Mouse (Mus musculus) spleen, postnatal 4 days (tissue): ENCODE measurements around the gene Nat8f3.
"Not testable (repeated sequence)": the region's sequence is repeated elsewhere in the genome, so short reads cannot be mapped to it uniquely, and the experiment has no call there.

ENCODE experiments used
- DNase-seq, 2 experiments: peaks; one replicate each; pipeline ENCODE4 v3.0.0; 2022; ENCODE audit warnings: low spot score in 2 of 2

Gene Nat8f3

DNA sequence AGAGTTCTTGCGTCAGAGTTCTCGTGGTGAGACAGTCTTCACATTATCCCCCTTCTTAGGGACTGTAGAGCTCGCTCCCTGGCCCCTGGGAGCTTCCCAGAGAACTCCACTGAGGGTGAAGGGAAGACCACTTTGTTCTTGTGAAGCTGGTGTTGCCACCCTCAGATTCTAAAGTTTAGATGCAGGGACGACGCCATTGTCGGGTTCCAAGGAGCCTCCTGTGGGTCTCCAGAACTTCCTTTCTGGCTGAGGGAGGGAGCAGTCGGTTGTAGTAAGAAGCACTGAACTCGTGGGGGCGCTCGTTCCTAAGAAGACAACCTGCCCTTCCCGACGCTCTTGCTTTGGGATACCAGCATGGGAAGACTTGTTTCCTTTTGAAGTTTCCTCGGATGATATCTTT is at the start of gene Nat8f3:
Gene Nat8f3, minus strand, starts transcription at position 223 of the 400 bp plus-strand sequence.
- not testable (repeated sequence) for DNase-seq

DNA sequence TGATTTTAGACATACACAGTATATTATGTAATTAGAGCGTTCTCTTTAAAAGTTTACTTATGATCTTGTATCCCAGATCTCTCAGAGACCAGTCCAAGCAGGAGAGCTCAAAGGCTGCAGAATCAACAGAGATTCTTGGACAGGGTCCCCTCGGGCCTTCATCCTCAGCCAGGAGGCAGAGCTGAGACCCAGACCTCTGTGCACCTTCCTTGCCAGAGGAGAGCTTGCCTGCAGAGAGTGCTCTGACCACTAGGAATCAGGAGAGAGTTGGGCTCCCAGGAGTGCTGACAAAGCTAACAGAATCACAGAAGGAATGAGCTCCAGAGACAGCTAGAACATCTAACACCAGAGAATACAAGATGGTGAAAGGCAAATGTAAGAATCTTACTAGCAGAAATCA is 47.8 kb upstream of the Nat8f3 start:
- no peak for DNase-seq

DNA sequence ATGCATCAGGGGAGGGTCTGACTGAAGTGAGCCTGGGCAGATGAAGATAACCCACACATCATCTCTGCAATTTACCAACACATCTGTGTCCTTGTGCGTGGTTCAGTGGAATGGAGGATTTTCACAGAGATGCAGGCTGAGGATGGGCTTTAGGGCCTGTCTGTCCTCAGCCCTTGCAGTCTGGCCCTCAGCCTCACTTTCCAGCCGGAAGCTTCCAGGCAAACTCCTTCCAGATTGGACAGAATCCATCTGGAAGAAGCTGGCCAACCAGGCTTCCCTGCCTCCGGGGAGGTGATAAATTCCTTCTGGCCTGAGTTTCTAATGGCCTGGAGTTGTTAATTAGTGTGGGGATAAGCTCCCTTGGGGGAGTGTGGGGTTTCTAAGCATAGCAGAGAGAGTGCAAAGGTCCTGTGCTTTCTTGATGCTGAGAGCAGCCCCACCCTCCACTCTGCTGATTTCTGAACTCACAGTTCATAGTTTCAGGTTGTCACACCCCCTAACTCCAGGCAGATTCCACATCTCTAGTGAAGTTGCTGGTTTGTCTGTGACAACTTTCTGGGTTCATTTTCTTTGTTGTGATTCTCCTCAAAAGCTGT is 45.5 kb upstream of the Nat8f3 start:
- DNase-seq = not testable (repeated sequence)

DNA sequence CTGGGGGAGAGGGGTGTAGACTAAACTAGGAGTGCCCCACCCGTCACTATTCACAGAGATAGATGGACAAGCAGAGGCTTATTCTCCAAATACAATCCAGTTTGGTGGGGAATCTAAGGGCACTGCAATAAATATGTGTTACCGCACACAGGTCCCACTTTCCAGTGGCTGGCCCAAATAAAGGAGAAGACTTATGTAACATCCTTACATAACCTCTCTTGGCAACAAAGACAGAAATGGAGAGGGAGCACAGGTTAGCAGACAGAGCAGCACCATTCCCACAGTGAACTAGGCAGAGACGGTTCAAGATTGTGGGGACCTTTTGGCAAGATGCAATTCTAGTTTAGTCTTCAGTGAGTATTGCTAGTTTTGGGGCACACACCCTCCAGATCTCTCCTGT is 45.0 kb upstream of the Nat8f3 start:
- DNase-seq = not testable (repeated sequence)

DNA sequence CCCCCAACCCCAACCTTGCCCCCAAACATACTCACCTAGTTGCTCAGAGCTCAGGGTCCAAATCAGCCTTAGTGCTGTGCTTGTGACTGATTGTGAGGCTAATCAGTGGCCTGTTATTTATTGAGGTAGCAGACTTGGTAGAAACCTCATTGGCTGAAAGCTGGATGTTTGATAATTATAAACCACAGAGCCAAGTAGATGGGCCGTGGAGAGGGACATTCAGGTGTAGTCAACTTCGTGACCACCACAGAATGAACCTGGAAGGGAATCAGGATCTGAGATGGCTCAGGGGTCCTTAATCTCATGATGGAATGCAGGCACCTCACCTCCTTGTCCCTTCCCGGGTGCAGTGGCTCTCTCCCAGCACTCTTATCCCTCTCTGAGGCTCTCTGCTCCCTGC is 44.2 kb upstream of the Nat8f3 start:
- DNase-seq = not testable (repeated sequence)

DNA sequence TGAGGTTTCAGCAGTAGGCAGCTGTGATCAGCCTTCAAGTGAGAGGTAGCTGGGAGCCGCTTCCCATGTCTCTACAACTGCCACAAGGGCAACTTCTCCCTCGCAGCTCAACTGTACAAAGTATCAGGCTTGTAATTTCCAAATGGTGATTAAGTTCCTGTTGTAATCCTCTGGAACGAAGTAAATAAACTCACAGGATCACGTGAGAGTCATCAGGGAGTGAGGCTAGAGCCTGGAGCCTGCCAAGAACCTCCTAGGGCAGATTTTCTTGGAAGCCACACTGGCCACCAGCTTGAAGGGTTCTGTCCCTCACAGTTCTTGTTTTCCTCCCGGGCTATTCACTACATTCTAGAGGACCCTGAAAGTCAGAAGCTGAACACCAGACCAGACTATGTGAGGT is 37.6 kb upstream of the Nat8f3 start:
- not testable (repeated sequence) for DNase-seq

DNA sequence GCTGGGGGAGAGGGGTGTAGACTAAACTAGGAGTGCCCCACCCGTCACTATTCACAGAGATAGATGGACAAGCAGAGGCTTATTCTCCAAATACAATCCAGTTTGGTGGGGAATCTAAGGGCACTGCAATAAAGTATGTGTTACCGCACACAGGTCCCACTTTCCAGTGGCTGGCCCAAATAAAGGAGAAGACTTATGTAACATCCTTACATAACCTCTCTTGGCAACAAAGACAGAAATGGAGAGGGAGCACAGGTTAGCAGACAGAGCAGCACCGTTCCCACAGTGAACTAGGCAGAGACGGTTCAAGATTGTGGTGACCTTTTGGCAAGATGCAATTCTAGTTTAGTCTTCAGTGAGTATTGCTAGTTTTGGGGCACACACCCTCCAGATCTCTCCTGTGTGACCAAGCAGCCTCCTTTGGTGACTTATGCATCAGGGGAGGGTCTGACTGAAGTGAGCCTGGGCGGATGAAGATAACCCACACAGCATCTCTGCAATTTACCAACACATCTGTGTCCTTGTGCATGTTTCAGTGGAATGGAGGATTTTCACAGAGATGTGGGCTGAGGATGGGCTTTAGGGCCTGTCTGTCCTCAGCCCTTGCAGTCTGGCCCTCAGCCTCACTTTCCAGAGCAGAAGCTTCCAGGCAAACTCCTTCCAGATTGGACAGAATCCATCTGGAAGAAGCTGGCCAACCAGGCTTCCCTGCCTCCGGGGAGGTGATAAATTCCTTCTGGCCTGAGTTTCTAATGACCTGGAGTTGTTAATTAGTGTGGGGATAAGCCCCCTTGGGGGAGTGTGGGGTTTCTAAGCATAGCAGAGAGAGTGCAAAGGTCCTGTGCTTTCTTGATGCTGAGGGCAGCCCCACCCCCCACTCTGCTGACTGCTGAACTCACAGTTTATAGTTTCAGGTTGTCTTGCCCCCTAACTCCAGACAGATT is 2.2 kb downstream of the Nat8f3 start:
- DNase-seq = not testable (repeated sequence)

DNA sequence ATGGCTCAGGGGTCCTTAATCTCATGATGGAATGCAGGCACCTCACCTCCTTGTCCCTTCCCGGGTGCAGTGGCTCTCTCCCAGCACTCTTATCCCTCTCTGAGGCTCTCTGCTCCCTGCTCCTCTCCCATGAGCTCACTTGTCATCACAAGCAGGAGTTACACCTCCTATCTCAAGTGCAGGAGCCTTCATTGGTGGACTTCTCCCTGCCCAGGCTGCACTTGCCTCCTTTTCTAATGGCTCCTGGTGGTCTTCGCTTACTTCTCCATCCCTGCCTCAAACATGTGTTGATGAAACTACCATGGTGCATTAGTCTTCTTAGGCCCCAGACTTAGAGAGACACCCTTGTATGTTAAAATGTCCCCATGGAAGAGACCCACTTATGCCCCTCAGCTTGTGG is 2.9 kb downstream of the Nat8f3 start:
- not testable (repeated sequence) for DNase-seq

DNA sequence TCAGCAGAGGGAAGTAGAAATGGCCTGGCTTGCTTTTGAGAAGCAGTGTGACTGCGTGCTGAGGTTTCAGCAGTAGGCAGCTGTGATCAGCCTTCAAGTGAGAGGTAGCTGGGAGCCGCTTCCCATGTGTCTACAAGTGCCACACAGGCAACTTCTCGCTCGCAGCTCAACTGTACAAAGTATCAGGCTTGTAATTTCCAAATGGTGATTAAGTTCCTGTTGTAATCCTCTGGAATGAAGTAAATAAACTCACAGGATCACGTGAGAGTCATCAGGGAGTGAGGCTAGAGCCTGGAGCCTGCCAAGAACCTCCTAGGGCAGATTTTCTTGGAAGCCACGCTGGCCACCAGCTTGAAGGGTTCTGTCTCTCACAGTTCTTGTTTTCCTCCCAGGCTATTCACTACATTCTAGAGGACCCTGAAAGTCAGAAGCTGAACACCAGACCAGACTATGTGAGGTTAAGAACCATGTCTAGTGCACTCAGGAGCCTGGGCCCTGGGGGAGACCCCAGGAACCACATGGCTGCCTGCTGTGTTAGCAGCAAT is 9.8 kb downstream of the Nat8f3 start:
- DNase-seq = not testable (repeated sequence)

DNA sequence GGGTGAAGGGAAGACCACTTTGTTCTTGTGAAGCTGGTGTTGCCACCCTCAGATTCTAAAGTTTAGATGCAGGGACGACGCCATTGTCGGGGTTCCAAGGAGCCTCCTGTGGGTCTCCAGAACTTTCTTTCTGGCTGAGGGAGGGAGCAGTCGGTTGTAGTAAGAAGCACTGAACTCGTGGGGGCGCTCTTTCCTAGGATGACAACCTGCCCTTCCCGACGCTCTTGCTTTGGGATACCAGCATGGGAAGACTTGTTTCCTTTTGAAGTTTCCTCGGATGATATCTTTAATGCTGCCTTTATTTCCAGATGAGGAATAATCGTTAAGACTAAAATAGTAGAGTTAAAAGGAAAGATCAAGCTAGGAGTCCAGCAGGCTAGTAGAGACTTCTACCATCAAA is 52.4 kb downstream of the Nat8f3 start, which contains the start of gene Nat8f7:
Gene Nat8f7, minus strand, starts transcription at position 101 of the 400 bp plus-strand sequence.
- DNase-seq = not testable (repeated sequence)

DNA sequence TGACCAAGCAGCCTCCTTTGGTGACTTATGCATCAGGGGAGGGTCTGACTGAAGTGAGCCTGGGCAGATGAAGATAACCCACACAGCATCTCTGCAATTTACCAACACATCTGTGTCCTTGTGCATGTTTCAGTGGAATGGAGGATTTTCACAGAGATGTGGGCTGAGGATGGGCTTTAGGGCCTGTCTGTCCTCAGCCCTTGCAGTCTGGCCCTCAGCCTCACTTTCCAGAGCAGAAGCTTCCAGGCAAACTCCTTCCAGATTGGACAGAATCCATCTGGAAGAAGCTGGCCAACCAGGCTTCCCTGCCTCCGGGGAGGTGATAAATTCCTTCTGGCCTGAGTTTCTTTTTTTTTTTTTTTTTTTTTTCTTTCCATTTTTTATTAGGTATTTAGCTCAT is 55.9 kb downstream of the Nat8f3 start:
- DNase-seq = not testable (repeated sequence)

DNA sequence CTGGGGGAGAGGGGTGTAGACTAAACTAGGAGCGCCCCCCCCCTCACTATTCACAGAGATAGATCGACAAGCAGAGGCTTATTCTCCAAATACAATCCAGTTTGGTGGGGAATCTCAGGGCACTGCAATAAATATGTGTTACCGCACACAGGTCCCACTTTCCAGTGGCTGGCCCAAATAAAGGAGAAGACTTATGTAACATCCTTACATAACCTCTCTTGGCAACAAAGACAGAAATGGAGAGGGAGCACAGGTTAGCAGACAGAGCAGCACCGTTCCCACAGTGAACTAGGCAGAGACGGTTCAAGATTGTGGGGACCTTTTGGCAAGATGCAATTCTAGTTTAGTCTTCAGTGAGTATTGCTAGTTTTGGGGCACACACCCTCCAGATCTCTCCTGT is 56.3 kb downstream of the Nat8f3 start:
- DNase-seq = not testable (repeated sequence)

DNA sequence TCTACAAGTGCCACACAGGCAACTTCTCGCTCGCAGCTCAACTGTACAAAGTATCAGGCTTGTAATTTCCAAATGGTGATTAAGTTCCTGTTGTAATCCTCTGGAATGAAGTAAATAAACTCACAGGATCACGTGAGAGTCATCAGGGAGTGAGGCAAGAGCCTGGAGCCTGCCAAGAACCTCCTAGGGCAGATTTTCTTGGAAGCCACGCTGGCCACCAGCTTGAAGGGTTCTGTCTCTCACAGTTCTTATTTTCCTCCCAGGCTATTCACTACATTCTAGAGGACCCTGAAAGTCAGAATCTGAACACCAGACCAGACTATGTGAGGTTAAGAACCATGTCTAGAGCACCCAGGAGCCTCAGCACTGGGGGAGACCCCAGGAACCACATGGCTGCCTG is 63.6 kb downstream of the Nat8f3 start:
- not testable (repeated sequence) for DNase-seq
